In the genomic region with DNA sequence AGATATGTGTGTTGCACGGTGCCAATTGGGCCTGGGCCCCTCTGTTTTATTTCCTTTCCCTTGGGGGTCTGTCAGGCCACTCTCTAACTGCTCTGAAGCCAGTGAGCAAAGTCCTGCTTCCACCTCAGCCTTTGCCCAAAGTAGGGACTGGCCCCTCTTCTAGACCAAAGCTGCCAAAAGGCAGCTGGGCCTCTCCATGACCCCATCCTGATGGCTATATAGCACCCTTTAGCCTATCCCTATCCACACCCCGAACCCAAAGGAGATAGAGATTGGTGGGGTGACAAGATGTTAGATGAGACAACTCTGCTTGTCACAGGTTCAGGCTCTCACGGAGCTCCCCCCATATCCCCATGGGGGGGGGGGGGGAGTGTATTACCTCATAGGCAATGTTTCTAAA, we compare ENCODE assay signal across 24 mouse cellular contexts. TPM values are rescaled to one million over a fixed set of nuclear protein-coding genes. Genes with fewer than 3 reads are reported as not detected.
DNase-seq lines count a peak whose midpoint lies in the region; ATAC-seq and TF ChIP-seq lines count a peak whose summit lies in the region.
"Had no signal": no experiment of that assay in that cellular context is flagged by ENCODE, and none has a peak within 500 bp of the region (broad histone marks: within the 10 kb centered on the region; RNA-seq: fewer than 3 reads in every experiment).

No protein-coding gene starts in this region.

- no peak for DNase-seq in cerebellum, adult 2 months
- no peak for DNase-seq in cerebellum, adult 18-20 months
- no peak for DNase-seq in layer of hippocampus, adult 2 months (ENCODE audit: low spot score in 2 of 2)
- DNase-seq in layer of hippocampus, postnatal 36 days, result no peak
- no peak for DNase-seq in spleen, adult 2 months (ENCODE audit: low read depth in 1 of 2, low spot score in 2 of 2)
- DNase-seq in spleen, postnatal 36 days (ENCODE audit: low spot score in 2 of 2), result no peak
- DNase-seq in adrenal gland, adult 8-10 months, result no peak
- DNase-seq: cerebellum, adult 9-10 months; gastrocnemius, postnatal 10 days; heart, adult 2 months; kidney, adult 11 months; liver, embryonic 13.5 days; lung, embryonic 14.5 days; lung, postnatal 4 days; thymus, postnatal 4 days had no signal

- peaks cover 28% of the 10 kb centered on the region for H3K4me1 ChIP-seq in cerebellum, adult 2 months (ENCODE audit: control insufficient read depth, insufficient read depth, low read length)
- peaks cover 12% of the 10 kb centered on the region; the same call in 1 of the 2 replicates for H3K4me1 ChIP-seq in spleen, adult 2 months (ENCODE audit: control insufficient read depth, insufficient read depth, insufficient read length)

- no peak for TF ChIP-seq CTCF in cerebellum, adult 2 months (IDR thresholded peaks at IDR 0.05; ENCODE audit: borderline replicate concordance, insufficient read depth, low read depth, low read length)
- TF ChIP-seq CTCF in layer of hippocampus, adult 2 months (conservative IDR thresholded peaks at IDR 0.05), result no peak
- TF ChIP-seq CTCF in spleen, adult 2 months (IDR thresholded peaks at IDR 0.05; ENCODE audit: extremely low read depth, insufficient read depth, insufficient read length, insufficient replicate concordance), result no peak

- H3K4me3 ChIP-seq in cerebellum, adult 2 months (replicated peaks; ENCODE audit: insufficient read depth, low read depth, low read length), result no peak overlapping the region
- no peak overlapping the region for H3K4me3 ChIP-seq in layer of hippocampus, adult 2 months
- no peak overlapping the region for H3K4me3 ChIP-seq in spleen, adult 2 months (ENCODE audit: extremely low read depth, insufficient read depth, insufficient read length)
- H3K4me3 ChIP-seq: forebrain, embryonic 13.5 days; heart, adult 2 months; liver, embryonic 13.5 days; neural tube, embryonic 12.5 days had no signal

- H3K27ac ChIP-seq in cerebellum, adult 2 months (ENCODE audit: insufficient read depth, low read length), result 0 out of 2 replicates have a peak overlapping the region, but pooled peaks have one; percentile 33
- H3K27ac ChIP-seq in layer of hippocampus, adult 2 months, result peak overlapping the region; percentile 99
- peak overlapping the region; percentile 42; the same call in 1 of the 2 replicates for H3K27ac ChIP-seq in spleen, adult 2 months (ENCODE audit: insufficient read depth, low read length)
- H3K27ac ChIP-seq: heart, adult 2 months; kidney, postnatal 0 days; neural tube, embryonic 12.5 days had no signal

- no peak for TF ChIP-seq POLR2A in cerebellum, adult 2 months (IDR thresholded peaks at IDR 0.05; ENCODE audit: borderline replicate concordance, insufficient read depth, low read length)
- no peak for TF ChIP-seq POLR2A in spleen, adult 2 months (IDR thresholded peaks at IDR 0.05; ENCODE audit: low read depth, low read length)

- WGBS in cerebellum, adult 2 months, result 13% methylated on average over 3 of the region's 3 CpGs
- 38% methylated on average over 3 of the region's 3 CpGs for WGBS in spleen, adult 2 months

- ATAC-seq in megakaryocyte progenitor cell, adult 5-6 weeks (replicated peaks; ENCODE audit: poor library complexity), result no peak
- ATAC-seq: forebrain, embryonic 13.5 days had no signal

- H3K27me3 ChIP-seq in cerebellum, adult 2 months (ENCODE audit: control insufficient read depth, insufficient read depth, low read length), result no peaks in the 10 kb centered on the region
- no peaks in the 10 kb centered on the region for H3K27me3 ChIP-seq in spleen, adult 2 months (ENCODE audit: control insufficient read depth, insufficient read depth, low read length)
- H3K27me3 ChIP-seq: forebrain, embryonic 13.5 days; neural tube, embryonic 12.5 days had no signal

- peaks cover 52% of the 10 kb centered on the region for H3K36me3 ChIP-seq in spleen, adult 2 months (ENCODE audit: control insufficient read depth, insufficient read depth, low read length)

RNA-seq across cellular contexts. Expression of a gene that starts 4.9 kb away (rescaled TPM):
- not detected in 2 replicates for polyA plus RNA-seq in cerebellum, adult 2 months (2012; rRNA removed)
- not detected for total RNA-seq in layer of hippocampus, adult 2 months (2021)
- total RNA-seq in layer of hippocampus, postnatal 36 days (2021), result 1 to 10 TPM in 1 of 2 experiments, not detected in 1; 2.2 TPM
- polyA plus RNA-seq in spleen, adult 2 months (2012; rRNA removed), result 0.72 TPM in 1 of 2 replicates, not detected in the other
- not detected for total RNA-seq in adrenal gland, adult 8-10 months (2022)
- total RNA-seq in megakaryocyte progenitor cell, adult 5-6 weeks (2015), result 2.6 and 4.4 TPM in 2 replicates
- not detected in 2 replicates for total RNA-seq in megakaryocyte progenitor cell, adult 5-6 weeks (2017)
- total RNA-seq: adrenal gland, adult 18-20 months; gastrocnemius, postnatal 10 days; heart, adult 2 months; layer of hippocampus, postnatal 25 days; left cerebral cortex, postnatal 25 days had no signal
- polyA plus RNA-seq: forebrain, embryonic 13.5 days; heart, adult 2 months; heart, embryonic 14.5 days; kidney, postnatal 0 days; liver, embryonic 13.5 days; lung, embryonic 14.5 days; neural tube, embryonic 12.5 days; small intestine, adult 2 months had no signal

RNA-seq across cellular contexts. Expression of a gene that starts 4.9 kb away (rescaled TPM):
- polyA plus RNA-seq in cerebellum, adult 2 months (2012; rRNA removed), result 36.1 and 41.1 TPM in 2 replicates
- 100 to 1,000 TPM; 153 TPM for total RNA-seq in layer of hippocampus, adult 2 months (2021)
- total RNA-seq in layer of hippocampus, postnatal 36 days (2021), result 100 to 1,000 TPM; 138 to 144 TPM
- 305 and 309 TPM in 2 replicates for polyA plus RNA-seq in spleen, adult 2 months (2012; rRNA removed)
- 10 to 100 TPM in 3 of 4 experiments, 1 to 10 TPM in 1; 9.6 to 18.9 (median 14.3) TPM for total RNA-seq in adrenal gland, adult 8-10 months (2022)
- 169 and 172 TPM in 2 replicates for total RNA-seq in megakaryocyte progenitor cell, adult 5-6 weeks (2015)
- 37.4 and 40.8 TPM in 2 replicates for total RNA-seq in megakaryocyte progenitor cell, adult 5-6 weeks (2017)

RNA-seq across cellular contexts. Expression of a gene that starts 46.2 kb away (rescaled TPM):
- polyA plus RNA-seq in cerebellum, adult 2 months (2012; rRNA removed), result 58.2 and 65.4 TPM in 2 replicates
- 10 to 100 TPM; 32.0 to 34.3 TPM for total RNA-seq in layer of hippocampus, adult 2 months (2021)
- 10 to 100 TPM; 27.5 to 29.9 TPM for total RNA-seq in layer of hippocampus, postnatal 36 days (2021)
- polyA plus RNA-seq in spleen, adult 2 months (2012; rRNA removed), result 32.6 and 36.7 TPM in 2 replicates
- 10 to 100 TPM; 15.1 to 26.8 (median 19.3) TPM for total RNA-seq in adrenal gland, adult 8-10 months (2022)
- 27.0 and 31.6 TPM in 2 replicates for total RNA-seq in megakaryocyte progenitor cell, adult 5-6 weeks (2015)
- 20.1 and 21.7 TPM in 2 replicates for total RNA-seq in megakaryocyte progenitor cell, adult 5-6 weeks (2017)

Comparison
In these comparisons a context has a peak if more than half of its experiments do, and no peak if none do; other contexts are left out.
1. H3K27ac ChIP-seq: peak in every context shown above with its lines; median percentile 99 in layer of hippocampus, adult 2 months; 42 in spleen, adult 2 months; 33 in cerebellum, adult 2 months.